Comparison of ENCODE assay signal across 8 mouse cellular contexts in the genomic region with DNA sequence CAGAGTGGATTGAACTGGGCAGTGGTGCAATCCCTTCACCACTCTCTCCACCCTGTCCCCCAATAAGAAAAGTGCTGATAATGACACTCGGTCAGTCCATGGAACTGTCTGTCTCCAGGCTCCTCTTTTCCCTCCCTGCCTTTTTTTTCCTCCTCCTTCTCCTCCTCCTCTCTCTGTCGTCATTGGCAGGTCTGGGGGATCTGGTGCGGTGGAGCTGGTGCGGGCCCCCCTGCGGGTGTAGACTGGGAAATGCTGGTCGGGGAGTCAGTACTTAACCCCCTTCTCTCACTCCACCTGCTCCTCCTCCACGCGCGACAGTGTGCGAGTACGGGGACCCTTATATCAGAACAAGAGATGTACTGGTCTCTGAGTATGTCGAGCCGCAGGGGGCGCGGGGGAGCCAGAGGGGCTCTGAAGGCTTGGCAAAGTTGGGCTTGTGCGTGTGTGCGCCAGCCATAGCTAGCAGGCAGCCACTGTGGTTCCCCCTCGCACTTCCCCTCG. TPM values are rescaled to one million over a fixed set of nuclear protein-coding genes. Genes with fewer than 3 reads are reported as not detected.
DNase-seq lines count a peak whose midpoint lies in the region; ATAC-seq and TF ChIP-seq lines count a peak whose summit lies in the region.

A gene (plus strand): TSS at position 401 of the 501 bp plus-strand sequence.

- H3K4me1 ChIP-seq in heart, postnatal 0 days (ENCODE audit: control insufficient read depth, insufficient read depth) = no peaks in the 10 kb centered on the region
- peaks cover 13% of the 10 kb centered on the region for H3K4me1 ChIP-seq in limb, embryonic 10.5 days
- H3K4me1 ChIP-seq in neural tube, embryonic 14.5 days (ENCODE audit: control insufficient read depth, insufficient read depth, low read length) = no peaks in the 10 kb centered on the region

- no peaks in the 10 kb centered on the region for H3K9me3 ChIP-seq in heart, postnatal 0 days (replicated peaks; ENCODE audit: control insufficient read depth, low read length)
- no peaks in the 10 kb centered on the region for H3K9me3 ChIP-seq in limb, embryonic 10.5 days (replicated peaks)
- H3K9me3 ChIP-seq in neural tube, embryonic 14.5 days (ENCODE audit: control insufficient read depth, low read length) = no peaks in the 10 kb centered on the region

- no peak for TF ChIP-seq CTCF in heart, postnatal 0 days (IDR thresholded peaks at IDR 0.05; ENCODE audit: low read depth)

- H3K27me3 ChIP-seq in heart, postnatal 0 days (ENCODE audit: control insufficient read depth, insufficient read depth, low read length) = peaks cover 35% of the 10 kb centered on the region
- peaks cover 65% of the 10 kb centered on the region for H3K27me3 ChIP-seq in limb, embryonic 10.5 days (ENCODE audit: low read depth, poor library complexity, severe bottlenecking)
- no peaks in the 10 kb centered on the region for H3K27me3 ChIP-seq in neural tube, embryonic 14.5 days (ENCODE audit: control insufficient read depth, insufficient read depth, low read length)

- no peaks in the 10 kb centered on the region for H3K36me3 ChIP-seq in heart, postnatal 0 days (replicated peaks; ENCODE audit: control insufficient read depth, insufficient read depth, low read length)
- H3K36me3 ChIP-seq in limb, embryonic 10.5 days = no peaks in the 10 kb centered on the region
- H3K36me3 ChIP-seq in neural tube, embryonic 14.5 days (ENCODE audit: control insufficient read depth, insufficient read depth, low read length) = no peaks in the 10 kb centered on the region

- H3K9ac ChIP-seq in heart, postnatal 0 days (replicated peaks; ENCODE audit: low read depth, low read length) = no peak within 1 kb of the TSS
- H3K9ac ChIP-seq in neural tube, embryonic 14.5 days (replicated peaks; ENCODE audit: low read depth, low read length) = peak within 1 kb of the TSS; percentile 56

- peak within 1 kb of the TSS; percentile 54 for H3K4me3 ChIP-seq in heart, postnatal 0 days (ENCODE audit: low read depth, low read length)
- peak within 1 kb of the TSS; percentile 55 for H3K4me3 ChIP-seq in limb, embryonic 10.5 days
- H3K4me3 ChIP-seq in neural tube, embryonic 14.5 days (ENCODE audit: low read depth, low read length) = peak within 1 kb of the TSS; percentile 46

- TF ChIP-seq EP300 in heart, postnatal 0 days (IDR thresholded peaks at IDR 0.05; ENCODE audit: low read depth) = no peak

- intact Hi-C loops in heart, postnatal 36 days (cut with DNase I) = no loop called here

- ATAC-seq in heart, postnatal 0 days (ENCODE audit: insufficient read depth, low read depth) = no peak
- ATAC-seq in granulocyte monocyte progenitor cell, adult 5-6 weeks (replicated peaks; ENCODE audit: poor library complexity, severe bottlenecking) = peak; percentile 22; the same call in 1 of the 2 replicates
- ATAC-seq in neural tube, embryonic 14.5 days (ENCODE audit: low read depth) = peak; percentile 47; the same call in 1 of the 2 replicates

- 12% methylated on average over 19 of the region's 19 CpGs for WGBS in heart, postnatal 0 days
- 9% methylated on average over 19 of the region's 19 CpGs for WGBS in limb, embryonic 10.5 days
- 13% methylated on average over 18 of the region's 19 CpGs for WGBS in neural tube, embryonic 14.5 days

- peak within 1 kb of the TSS; percentile 92 for H3K4me2 ChIP-seq in heart, postnatal 0 days (ENCODE audit: low read depth, low read length)
- peak within 1 kb of the TSS; percentile 65 for H3K4me2 ChIP-seq in neural tube, embryonic 14.5 days (ENCODE audit: low read depth, low read length)

- no peak for DNase-seq in heart, postnatal 0 days (ENCODE audit: low spot score)
- DNase-seq in heart, postnatal 36 days = no peak
- peak; percentile 40 for DNase-seq in cerebellum, adult 8-10 months
- DNase-seq in limb, embryonic 10.5 days (ENCODE audit: low spot score) = peak; percentile 32
- no peak for DNase-seq in adrenal gland, postnatal 25 days
- no peak for DNase-seq in urinary bladder, postnatal 25 days (ENCODE audit: low spot score)

- H3K27ac ChIP-seq in heart, postnatal 0 days (ENCODE audit: low read depth) = no peak within 1 kb of the TSS
- no peak within 1 kb of the TSS for H3K27ac ChIP-seq in limb, embryonic 10.5 days
- no peak within 1 kb of the TSS for H3K27ac ChIP-seq in neural tube, embryonic 14.5 days (ENCODE audit: low read depth, low read length)

RNA-seq across cellular contexts. Expression of the gene that starts here (rescaled TPM):
- not detected in 2 replicates for total RNA-seq in heart, postnatal 0 days (2014; rRNA removed; ENCODE audit: low replicate concordance)
- not detected in 2 replicates for polyA plus RNA-seq in heart, postnatal 0 days (2015; fragmentation: Nextera tagmentation; extraction: Ambion mirVana)
- not detected for total RNA-seq in heart, postnatal 36 days (2021)
- not detected in 2 replicates for total RNA-seq in granulocyte monocyte progenitor cell, adult 5-6 weeks (2014; fragmentation: Nextera tagmentation)
- not detected in 2 replicates for total RNA-seq in granulocyte monocyte progenitor cell, adult 5-6 weeks (2017)
- polyA plus RNA-seq in limb, embryonic 10.5 days (2016; fragmentation: Nextera tagmentation; extraction: Ambion mirVana) = not detected in 2 replicates
- polyA plus RNA-seq in neural tube, embryonic 14.5 days (2014; fragmentation: Nextera tagmentation; extraction: Ambion mirVana) = 0.44 and 0.67 TPM in 2 replicates
- total RNA-seq in adrenal gland, postnatal 25 days (2021) = not detected in 2 replicates

Comparison
In these comparisons a context has a peak if more than half of its experiments do, and no peak if none do; other contexts are left out.
1. Peak in ATAC-seq in granulocyte monocyte progenitor cell, adult 5-6 weeks; RNA of the gene not detected or under 1 TPM.
2. Peak in DNase-seq and H3K4me3 ChIP-seq in limb, embryonic 10.5 days; RNA of the gene not detected or under 1 TPM.
3. Peak in ATAC-seq, H3K4me3 ChIP-seq, H3K9ac ChIP-seq and H3K4me2 ChIP-seq in neural tube, embryonic 14.5 days; RNA of the gene not detected or under 1 TPM.